Mouse (Mus musculus) adrenal gland, postnatal 25 days (tissue): Measurements from ENCODE around the gene Cdc42se1. TPM values are rescaled to one million over a fixed set of nuclear protein-coding genes. Genes with fewer than 3 reads are reported as not detected.
A peak's percentile ranks its signal among the peaks of the same experiment; 100 is the strongest.
"Not testable (repeated sequence)": the region's sequence is repeated elsewhere in the genome, so short reads cannot be mapped to it uniquely, and the experiment has no call there.

ENCODE experiments used
- DNase-seq: peaks from one replicate; pipeline ENCODE4 v3.0.0; 2021; ENCODE audit warnings: mixed read lengths
- long read RNA-seq: library from polyadenylated mRNA; stranded (forward); transcript quantifications from one replicate; pipeline ENCODE4 v2.0.0, GENCODE M21; 2021
- total RNA-seq: library from RNA; stranded (reverse); gene quantifications from 2 replicates; pipeline ENCODE4 v1.2.3, GENCODE M21; 2021

Gene Cdc42se1
- 94.6 and 101 TPM in 2 replicates for total RNA-seq
- long read RNA-seq, transcript Cdc42se1-201 (5 exons, 2,805 nt), result major isoform, 38 of 68 reads
- long read RNA-seq, partial matches to known transcripts, result 27 of 68 reads
- long read RNA-seq, other reads (novel, unspliced or antisense), result 3 of 68 reads

DNA sequence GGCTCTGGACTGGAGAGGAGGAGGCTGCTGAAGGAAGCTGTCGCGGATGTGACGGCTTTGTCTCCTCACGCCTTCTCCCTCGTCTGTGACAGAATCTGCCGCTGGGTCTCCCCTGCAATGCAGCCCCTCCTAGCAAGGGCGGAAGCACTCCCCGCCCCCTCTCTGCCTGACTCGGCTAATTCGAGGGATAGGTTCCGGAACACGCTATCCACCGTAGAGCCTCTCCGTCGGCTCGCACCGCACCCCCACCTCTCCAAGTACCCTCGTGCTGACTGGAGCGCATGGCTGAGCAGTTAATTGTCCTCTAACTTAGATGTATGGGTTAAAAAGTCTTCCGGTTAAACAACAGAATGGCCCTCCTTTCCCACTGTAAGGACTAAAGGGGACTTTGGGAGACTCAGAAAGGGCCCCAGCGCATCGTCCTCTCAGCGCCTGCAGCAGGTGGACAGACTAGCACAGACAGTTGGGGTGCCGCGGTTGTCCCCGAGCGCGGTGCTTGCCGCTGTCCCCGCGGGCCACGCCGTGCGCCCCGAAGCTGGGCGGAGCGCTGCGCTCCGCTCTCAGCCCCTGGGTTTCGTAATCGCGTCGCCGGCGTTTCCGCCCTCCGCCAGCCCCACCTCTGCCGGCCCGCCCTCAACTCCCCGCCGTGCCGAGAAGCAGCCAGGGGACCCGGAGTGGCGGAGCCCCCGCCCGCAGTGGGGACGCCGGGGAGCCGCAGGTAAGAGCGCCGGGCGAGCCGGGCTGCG is at the start of gene Cdc42se1:
Gene Cdc42se1 (plus strand): TSS at position 585 of the 746 bp plus-strand sequence.
- peak; percentile 91 for DNase-seq

DNA sequence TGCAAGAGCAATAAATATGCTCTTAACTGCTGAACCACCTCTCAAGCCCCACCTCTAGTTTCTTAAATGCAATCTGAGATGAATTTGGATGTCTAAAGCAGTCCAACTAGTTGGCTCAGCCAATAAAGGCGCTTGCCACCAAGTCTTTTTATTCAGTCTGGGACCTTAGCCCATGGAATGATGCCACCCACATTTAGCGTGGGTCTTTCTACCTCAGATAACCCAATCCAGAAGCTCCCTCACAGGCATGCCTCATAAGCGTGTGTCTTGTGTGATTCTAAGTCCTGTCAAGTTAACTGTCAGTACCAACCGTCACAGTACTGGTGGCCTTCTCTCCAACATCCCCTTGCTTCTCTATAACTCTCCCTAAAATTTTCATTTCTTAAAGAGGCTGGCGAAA is 49.6 kb upstream of the Cdc42se1 start:
- DNase-seq, result no peak

DNA sequence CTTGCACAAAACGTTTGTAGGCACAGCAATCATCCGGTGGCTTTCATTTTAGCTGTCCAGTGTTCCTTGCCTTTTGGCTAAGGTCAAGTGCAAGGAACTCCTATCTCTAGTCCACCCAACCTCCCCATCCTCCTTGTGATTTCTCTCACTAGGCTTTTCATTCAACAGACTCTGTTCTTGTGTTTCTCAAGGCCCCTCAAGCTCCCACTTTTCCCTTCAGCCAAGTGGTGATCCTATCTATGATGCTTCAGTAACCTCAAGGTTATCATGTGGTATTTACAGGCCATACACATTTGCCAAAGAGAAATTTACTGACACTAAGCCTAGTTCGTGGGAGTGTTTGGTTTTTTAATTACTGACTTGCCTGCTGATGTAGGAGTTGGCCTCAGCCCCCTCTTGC is 48.6 kb upstream of the Cdc42se1 start:
- no peak for DNase-seq

DNA sequence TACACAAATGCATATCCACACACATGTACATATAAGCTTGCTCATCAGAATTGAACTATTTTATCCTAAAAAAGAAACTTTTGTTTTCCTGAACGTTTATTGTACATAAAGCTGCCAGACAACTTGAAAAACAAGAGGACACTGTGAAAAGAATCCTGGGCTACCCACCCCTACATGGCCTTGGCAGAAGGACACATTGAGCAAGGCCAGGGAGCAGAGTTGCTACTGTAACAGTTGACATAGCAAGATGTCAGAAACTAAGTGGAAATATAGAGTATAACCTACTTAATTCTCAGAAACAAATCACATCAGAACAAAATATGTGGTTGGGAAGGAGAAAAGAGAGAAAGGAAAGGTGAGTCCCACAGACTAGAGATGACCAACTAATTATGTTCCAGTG is 46.7 kb upstream of the Cdc42se1 start:
- DNase-seq, result no peak

DNA sequence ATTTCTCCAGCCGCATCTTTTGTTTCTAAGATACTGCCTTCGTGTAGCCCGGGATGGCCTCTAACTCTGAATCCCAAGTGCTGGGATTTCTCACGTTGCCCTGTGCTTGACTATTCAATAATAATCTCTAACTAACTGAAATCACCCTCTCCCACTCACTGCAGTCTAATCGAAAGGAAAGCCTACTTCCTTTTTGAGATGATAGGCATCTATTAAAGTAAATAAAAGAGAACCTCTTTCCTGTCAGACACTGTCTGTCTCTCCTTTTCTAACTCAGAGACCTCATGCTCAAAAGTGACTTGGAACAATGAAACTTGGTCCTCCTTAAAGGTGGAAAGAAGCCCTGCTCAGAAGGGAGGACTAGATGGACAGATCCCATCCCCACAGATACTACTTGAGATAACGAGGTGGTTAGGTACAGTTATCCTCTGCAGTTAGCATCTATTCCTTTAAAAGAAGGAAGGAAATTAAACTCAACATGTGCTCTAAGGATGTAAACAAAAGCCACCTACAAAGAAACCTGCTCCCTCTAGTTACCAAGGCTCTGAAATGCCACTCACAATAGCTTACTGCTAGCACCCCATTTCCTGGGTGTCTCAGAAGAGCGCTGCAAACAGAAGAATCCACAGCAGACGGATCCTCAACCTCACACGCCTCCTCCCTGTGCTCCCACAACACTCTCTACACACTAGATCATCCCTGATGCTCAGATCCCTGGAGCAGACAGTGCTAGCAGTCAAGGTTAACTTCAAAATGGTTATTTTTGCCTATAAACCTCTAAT is 43.5 kb upstream of the Cdc42se1 start:
- DNase-seq, result no peak

DNA sequence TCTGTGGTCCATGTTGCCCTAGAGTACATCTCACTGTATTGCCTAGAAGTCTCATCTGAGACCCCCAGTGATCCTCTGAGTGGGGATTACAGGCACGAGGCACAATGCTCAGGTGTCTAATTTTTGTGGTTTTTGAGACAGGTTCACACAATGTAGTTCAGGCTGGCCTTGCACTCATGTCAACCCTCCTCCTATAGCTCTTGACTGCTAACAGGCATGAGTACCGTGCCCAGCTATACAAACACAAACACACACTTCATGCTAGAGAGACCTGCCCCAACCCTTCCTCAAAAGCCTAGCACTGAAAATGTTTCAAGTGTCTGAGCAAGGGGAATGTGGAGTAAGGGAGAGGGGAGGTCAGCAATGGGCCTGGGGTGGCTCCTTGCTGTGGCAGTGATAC is 42.4 kb upstream of the Cdc42se1 start:
- DNase-seq, result no peak

GRCm38 (mm10) chr3:95186888-95187287 is 41.6 kb upstream of the Cdc42se1 start:
- no peak for DNase-seq

GRCm38 (mm10) chr3:95194721-95195135 is 33.8 kb upstream of the Cdc42se1 start:
- DNase-seq, result no peak

DNA sequence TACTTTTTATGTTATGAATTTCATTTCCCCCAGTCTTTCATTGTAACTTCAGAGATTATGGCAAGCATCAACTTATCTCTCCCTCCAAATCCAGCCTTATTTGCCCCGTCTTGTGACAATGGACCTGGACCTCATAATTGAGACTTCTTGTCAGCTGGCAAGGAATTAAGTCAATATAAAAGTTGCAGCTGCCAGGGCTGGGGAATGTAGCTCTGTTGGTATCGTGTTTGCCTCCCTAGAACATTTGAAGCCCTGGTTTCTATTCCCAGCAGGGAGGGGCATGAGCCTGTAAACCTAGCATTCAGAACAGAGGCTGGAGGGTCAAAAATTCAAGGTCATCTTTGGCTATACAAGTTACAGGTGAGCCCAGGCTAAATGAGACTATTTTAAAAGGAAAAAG is 32.8 kb upstream of the Cdc42se1 start:
- no peak for DNase-seq

DNA sequence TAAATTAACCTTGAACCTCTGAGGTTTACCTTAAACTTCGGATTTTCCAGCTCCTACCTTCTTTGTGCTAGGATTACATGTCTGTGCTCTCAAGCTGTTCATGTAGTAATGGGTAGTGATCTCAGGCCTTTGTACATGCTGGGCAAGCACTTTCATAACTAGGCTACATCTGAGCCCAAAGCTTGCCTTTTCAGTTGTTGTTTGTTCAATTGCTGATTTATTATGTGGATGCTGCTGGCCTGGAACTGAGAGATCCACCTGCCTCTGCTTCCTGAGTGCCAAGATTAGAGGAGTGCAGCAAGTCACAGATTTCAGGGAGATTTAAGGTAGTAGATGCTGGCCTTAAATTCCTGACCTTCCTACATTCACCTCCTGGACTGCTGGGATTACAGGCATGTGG is 29.4 kb upstream of the Cdc42se1 start:
- DNase-seq, result no peak

DNA sequence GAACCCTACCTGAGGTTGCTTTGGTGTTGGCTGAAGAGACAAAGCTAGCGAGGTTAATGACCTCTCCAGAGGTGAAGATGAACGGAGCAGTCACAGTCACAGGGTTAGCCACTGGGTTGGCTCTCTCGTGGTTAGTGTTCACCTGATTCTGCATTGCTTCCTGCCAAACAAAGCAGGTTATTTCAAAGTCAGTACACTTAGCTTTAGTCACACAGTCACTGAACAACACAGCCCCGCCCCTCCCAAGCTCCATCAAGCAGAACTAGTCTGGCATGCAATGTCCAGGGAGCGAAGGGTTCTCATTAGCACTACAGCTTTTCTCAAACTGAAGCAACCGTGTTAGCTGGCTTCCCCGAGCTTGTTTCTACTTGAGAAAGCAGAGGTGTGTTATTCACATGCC is 28.4 kb upstream of the Cdc42se1 start:
- no peak for DNase-seq

GRCm38 (mm10) chr3:95200562-95200961 is 28.0 kb upstream of the Cdc42se1 start:
- DNase-seq, result no peak

DNA sequence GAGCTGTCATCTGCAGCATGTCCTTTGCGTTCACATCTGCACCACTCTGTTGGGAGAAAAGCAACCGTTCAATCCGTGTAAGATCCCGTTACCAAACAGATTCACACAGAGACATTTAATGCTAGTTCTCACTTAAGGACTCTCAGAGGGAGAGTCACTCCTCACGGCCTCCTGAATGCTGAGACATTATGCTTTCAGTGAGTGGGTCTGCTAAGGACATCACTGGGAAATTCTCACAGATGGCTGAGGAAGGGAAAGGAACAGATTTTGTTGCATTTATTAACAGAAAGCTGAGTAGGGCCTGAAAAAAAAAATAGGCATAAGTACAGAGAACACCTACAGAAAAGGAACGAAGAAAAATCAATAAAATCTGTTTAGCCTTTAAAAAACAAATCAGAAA is 24.7 kb upstream of the Cdc42se1 start:
- DNase-seq, result no peak

GRCm38 (mm10) chr3:95208286-95208685 is 20.2 kb upstream of the Cdc42se1 start:
- no peak for DNase-seq

DNA sequence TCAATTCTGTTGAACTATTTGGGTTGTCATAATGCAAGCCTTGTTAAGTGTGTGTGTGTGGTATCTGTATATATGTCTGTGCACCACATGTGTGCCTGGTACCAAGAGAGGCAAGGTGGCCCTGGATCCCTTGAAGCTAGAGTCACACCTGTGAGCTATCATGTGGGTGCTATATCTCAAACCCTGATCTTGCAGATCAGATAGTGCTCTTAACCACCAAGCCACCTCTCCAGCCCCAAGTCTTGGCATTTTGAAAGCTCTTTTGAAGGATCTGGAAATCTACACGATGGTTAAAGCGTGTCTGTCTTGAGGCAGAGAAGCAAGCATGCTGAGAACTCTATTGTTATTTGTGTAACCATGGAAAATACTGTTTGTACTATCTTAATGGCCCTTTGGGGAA is 17.9 kb upstream of the Cdc42se1 start:
- no peak for DNase-seq

DNA sequence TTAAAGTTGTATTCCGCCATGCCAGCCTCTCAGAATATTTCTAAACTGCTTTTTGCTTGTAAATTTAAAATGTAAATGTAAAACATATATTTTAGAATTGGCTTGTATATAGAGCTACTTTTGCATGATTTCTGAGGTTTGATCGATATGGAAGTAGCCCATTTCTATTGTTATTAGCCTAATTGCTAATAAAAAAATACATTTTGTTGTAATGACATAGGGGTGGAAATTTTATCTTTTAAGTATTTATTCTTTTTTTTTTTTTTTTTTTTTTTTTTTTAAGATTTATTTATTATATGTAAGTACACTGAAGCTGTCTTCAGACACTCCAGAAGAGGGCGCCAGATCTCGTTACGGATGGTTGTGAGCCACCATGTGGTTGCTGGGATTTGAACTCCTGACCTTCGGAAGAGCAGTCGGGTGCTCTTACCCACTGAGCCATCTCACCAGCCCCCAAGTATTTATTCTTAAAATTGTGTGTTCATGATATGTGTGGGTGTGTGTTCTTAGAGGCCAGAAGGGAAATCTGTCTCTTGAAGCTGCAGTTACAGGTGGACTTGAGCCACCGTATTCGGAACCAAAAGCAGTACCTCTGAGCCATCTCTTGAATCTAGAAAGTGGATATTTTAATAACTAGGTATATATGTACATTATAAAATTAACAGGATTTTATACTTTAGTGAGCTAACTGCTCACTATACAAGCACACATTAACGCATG is 15.5 kb upstream of the Cdc42se1 start:
- DNase-seq, result not testable (repeated sequence)

- no peak for DNase-seq
Measured at GRCm38 (mm10) chr3:95213609-95213975, 14.9 kb upstream of the Cdc42se1 start.

GRCm38 (mm10) chr3:95216655-95217254 is 11.8 kb upstream of the Cdc42se1 start:
- DNase-seq, result no peak

GRCm38 (mm10) chr3:95217255-95218134 is 11.0 kb upstream of the Cdc42se1 start, which contains the start of gene Gabpb2:
Gene Gabpb2 (minus strand): TSS chr3:95217916.
- peak; percentile 98 for DNase-seq

DNA sequence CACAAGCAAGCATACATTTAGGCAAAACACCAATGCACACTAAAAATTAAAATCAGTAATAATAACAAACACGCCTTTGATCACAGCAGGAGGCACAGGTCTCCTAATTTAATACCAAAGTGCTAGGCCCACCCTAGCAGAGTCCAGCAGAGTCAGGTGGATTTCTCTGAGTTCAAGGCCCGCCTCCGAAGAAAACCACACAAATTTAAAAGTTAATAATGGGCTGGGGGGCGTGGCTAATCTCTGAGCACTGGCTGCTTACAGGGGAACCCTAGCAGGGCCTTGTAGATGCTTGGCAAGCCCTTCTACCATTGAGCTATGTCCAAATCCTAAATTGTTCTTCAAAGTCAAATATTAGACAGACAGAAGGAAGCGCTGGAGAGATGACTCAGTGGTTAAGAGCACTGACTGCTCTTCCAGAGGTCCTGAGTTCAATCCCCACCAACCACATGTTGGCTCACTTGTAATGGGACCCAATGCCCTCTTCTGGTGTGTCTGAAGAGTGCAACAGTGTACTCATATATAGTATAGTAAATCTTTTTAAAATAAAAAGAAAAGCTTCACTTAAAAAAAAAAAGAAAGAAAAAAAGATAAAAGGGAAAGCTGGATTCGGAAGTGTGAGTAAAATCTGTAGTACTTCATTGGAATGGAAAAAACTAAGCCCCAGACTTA is 9.9 kb upstream of the Cdc42se1 start:
- no peak for DNase-seq

GRCm38 (mm10) chr3:95223041-95223440 is 5.5 kb upstream of the Cdc42se1 start:
- DNase-seq, result no peak
